Mouse (Mus musculus) gastrocnemius, adult 8-10 months (tissue): ENCODE results near the gene Zkscan3. TPM values are rescaled to one million over a fixed set of nuclear protein-coding genes. Genes with fewer than 3 reads are reported as not detected.

Experiments used
- DNase-seq, 2 experiments: peaks; one replicate each; pipeline ENCODE4 v3.0.0; 2022; ENCODE audit warnings: low spot score in 2 of 2
- total RNA-seq, 4 experiments: library from RNA; stranded (reverse); gene quantifications; 2 replicates each; pipeline ENCODE4 v1.2.4; 2022

Gene Zkscan3
- total RNA-seq: 10 to 100 TPM; 11.5 to 13.3 (median 12.1) TPM

DNA sequence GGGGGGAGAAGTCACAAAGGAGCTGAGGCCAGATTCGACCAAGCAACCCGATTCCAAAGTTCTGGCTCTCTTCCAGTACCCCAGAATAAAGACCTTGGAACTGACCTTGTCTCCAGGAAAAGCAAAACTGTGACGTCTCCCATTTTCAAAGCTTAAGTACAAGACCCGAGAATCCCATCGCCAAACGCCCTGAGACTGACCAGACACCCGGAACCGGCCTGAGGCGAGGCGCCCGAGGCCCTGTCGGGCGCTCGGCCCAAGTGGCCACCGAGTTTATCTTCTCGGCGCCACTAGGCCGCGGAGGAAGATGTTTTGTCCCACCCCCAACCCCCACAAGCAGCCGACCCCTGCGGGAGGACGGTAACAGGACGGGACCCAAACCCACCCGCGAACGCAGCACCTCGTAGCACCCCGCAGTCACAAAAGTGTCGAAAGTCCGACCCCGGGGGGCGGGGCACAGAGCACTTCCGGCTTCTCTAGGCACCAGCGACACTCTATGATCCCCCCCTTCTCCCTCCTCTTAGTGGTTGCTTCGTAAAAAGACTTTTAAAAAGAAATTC, at the start of gene Zkscan3:
Gene Zkscan3 (minus strand): TSS at position 469 of the 560 bp plus-strand sequence.
- DNase-seq: peak; percentile 74

DNA sequence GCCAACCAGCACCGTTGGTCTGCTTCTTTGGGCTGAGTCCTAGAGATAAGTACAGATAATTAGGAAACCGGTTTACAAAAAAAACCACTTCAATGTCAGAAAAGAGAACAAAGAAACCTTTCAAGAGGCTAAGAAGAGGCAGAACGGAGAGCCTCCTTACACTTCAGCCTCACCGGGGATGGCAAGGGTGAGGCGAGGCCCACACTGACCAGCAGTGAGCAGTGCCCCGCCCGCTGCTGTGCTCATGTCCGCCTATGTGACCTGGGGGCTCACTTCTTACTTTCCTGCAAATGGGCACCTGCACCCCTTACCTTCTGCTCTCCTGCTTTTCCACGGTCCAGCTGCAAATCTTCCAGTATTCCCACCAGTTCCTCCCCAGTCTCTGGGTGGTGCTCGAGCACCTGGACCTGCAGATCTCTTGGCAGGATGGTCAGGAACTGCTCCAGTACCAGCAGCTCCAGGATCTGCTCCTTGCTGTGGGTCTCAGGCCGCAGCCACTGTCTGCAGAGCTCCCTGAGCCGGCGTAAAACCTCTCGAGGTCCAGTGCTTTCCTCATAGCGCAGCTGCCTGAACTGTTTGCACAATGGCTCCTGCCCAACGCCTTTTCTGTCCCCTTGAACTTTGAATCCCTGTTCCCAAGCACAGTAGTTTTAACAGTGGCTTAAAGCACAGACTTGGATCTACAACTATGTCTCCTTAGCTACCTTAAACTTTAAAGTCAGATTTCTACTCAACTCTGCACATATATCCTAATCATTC, 45.5 kb upstream of the Zkscan3 start:
- DNase-seq: no peak

DNA sequence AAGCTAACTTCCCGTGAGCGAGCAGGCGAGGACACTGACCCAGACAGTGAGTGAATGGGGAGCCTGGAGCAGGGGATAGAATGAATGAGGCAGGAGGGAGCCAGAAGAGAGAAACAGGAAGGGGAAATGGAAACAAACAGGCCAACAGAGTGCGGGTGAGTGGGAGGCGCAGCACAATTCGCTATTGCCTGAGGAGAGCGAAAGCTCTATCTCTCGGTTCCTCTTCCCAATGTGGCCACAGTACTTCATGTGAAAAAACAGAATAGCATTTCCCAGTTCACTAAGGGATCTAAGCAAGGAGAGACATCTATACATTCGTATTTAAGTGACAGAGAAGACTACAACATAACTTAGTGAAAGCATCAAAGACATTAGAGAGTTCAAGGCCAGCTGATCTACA, 44.2 kb upstream of the Zkscan3 start:
- no peak for DNase-seq

DNA sequence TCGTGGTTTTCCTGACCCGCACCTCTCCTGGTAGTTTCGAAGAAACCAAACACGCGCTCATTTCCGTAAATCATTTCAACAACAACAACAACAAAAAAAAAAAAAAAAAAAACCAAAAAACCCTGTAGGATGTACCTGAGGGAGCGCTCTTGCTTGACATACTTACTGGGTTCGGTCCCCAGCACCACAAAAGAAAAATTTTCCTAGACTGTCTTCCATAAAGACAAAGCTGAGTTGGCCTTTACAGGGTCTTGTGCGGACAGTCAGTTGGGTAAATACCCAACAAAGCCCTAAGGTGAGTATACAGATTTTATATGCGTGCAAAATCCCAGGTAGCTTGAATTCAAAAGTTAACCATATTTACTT, 38.6 kb upstream of the Zkscan3 start:
- no peak for DNase-seq

DNA sequence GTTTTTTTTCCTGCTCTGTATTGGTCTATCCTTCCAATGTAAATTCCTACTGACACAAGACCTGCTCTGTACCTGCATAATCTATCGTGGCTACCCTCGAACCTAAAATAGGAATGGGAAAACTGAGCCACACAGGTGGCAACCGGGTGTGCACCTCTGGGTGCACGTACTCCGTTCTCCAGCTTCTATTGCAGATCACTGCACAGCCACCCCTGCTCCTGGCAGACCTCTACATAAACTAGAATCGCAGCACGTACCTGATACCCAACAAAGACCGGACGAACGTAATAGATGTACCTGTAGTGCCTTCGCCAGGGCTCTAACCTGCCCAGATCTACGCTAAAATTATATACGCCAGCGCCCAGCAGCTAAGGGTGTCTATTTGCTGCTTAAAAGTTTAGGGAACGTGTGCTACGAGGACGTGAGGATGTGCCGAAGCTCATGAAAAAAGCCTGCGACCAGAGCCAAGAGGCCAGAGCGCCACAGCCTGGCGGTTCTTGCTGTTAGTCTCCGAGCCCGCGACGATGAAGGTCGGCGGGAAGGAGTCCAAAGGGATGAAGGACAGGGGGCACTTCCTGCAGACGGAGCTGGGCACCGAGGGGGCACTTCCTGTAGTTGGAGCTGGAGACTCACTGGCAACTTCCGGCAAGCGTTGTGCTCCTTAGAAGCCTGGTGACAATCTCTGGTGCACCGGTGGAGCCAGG, 38.1 kb upstream of the Zkscan3 start, which contains the start of gene Pgbd1:
Gene Pgbd1 (minus strand): TSS at position 556 of the 704 bp plus-strand sequence.
- peak; percentile 20 to 31 for DNase-seq

DNA sequence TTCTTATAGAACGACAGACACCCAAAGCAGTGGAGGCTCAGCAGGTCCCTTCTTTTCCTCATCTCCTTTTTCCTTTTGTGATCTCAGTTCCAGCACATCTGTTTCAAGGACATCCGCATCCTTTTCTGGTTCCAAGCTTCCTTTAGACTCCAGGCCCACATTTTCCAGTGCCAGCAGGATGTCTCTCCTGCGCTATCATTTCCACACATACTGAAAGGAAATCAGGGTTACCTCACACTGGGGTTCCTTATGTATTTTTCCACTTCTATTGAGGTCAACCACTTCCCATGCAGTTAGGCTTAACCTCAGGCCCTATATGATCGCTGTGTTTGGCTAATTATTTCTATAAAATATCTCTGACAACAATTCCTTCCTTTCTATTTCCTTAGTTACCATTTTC, 32.9 kb upstream of the Zkscan3 start:
- DNase-seq: no peak

DNA sequence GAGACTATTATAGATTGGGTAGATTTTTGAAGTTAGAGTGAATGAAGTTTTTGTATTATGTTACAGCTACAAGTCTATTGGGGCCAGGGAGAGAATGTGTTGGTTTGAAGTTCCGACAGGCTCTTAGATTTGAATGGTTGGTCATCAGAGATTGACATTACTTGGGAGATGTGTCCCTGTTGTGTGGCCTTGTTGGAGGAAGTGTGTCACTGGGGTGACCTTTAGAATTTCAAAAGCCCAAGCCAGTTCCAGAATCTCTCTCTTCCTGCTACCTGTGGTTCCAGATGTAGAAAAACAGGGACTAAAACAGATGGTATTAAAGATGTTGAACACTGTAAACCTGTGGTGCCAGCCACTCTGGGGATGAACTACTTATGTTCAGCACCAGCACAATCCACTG, 25.1 kb upstream of the Zkscan3 start:
- no peak for DNase-seq

DNA sequence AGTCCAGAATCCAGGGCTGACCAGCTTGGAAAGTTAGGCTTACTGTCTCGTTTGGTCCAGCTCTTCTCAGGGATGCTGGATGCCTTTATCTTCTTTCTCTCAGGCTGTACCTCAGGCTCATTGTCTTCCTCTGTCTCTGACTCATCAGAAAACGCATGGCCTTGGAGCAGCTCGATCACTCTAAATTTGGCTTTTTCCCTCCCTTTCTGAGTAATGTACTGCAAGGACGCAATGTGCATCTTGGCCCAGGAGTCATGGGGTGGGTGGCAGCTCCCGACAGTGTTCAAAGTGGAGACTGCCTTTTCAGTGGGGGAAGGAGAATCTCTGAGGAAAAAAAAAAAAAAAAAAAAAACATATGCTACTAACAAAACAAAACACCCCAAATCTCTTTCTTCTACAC, 20.7 kb upstream of the Zkscan3 start:
- DNase-seq: no peak

DNA sequence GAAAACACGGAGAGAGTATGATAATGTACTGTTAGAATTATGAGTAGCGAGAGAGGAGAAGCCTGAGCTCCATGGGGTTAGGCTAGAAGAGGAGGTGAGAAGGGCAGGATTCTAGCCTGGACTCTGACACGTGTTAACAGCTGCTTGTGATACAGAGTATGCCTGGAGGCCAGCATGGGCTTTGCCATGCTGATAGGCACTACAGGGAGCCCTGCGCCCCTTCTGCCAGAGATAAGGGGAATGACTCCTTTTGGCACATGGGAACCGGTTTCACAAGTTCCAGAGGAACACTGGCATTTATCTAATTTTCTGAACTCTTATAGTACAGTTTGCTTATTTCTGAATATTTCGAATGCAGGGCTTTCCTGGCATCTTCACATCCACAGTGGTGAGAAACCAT, 16.3 kb upstream of the Zkscan3 start:
- DNase-seq: no peak

DNA sequence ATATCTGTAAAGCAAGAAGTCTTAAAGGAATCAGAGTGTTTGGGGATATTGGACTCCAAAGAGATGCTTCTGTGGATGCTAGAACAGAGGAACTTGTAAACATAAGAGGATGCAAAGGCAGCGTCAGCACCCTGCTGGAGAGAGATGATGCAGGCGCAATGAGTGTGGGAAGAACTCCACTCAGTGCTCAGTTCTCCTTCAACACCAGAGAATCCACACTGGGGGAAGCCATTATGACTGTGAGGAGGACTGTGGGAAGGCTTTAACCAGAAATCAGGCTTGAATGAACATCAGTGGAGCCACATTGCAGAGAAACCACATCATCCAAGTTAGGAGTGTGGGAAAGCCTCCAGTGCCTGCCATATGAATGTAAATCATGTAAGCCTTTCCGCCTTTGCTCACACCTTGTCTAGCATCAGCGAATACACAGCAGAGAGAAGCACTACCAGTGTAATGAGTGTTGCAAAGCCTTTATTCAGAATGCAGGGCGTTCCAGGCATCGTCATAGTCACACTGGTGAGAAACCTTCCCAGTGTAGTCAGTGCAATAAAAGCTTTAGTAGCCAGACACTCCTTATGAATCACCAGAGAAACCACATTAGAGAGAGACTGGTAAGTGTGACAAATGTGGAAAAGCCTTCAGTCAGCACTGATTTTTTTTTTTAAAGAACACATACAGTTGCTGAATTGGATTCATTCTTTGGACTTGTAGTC, 14.9 kb upstream of the Zkscan3 start:
- DNase-seq: no peak

DNA sequence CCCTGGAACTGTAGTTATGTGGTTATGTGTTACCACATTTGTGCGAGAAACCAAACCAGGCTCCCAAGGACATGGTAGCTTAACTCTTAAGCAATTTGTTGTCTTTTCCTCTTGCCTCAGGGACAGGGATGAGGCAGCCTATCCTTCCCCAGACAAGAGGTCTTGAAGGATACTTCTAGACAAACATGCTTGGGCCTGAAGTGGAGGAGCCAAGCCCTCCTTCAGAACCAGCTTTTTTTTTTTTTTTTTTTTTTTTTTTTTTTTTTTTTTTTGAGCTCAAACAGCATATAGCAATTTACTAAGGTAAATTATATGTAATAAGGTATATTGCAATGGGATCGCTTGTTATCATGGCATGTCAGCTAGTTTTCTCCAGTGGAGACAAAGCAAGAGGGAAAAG, 13.2 kb upstream of the Zkscan3 start:
- DNase-seq: no peak

DNA sequence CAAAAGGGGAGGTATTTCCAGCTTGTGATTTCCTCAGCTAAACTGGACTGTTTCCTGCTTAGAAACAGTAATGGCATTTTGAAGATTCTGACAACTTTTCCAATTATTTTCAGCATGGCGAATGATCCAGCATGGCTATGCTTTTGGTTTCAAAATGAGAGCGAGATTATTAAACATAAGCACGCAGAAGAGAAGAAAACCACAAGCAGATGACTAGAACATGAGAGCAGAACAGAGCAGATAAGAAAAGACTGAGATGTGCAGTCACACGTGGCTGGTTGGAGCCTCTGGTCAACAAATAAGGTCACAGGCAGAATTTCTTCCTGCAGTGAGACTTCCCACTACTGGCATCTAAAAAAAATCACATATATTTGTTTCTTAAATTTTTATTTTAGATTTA, 12.7 kb upstream of the Zkscan3 start:
- DNase-seq: no peak

DNA sequence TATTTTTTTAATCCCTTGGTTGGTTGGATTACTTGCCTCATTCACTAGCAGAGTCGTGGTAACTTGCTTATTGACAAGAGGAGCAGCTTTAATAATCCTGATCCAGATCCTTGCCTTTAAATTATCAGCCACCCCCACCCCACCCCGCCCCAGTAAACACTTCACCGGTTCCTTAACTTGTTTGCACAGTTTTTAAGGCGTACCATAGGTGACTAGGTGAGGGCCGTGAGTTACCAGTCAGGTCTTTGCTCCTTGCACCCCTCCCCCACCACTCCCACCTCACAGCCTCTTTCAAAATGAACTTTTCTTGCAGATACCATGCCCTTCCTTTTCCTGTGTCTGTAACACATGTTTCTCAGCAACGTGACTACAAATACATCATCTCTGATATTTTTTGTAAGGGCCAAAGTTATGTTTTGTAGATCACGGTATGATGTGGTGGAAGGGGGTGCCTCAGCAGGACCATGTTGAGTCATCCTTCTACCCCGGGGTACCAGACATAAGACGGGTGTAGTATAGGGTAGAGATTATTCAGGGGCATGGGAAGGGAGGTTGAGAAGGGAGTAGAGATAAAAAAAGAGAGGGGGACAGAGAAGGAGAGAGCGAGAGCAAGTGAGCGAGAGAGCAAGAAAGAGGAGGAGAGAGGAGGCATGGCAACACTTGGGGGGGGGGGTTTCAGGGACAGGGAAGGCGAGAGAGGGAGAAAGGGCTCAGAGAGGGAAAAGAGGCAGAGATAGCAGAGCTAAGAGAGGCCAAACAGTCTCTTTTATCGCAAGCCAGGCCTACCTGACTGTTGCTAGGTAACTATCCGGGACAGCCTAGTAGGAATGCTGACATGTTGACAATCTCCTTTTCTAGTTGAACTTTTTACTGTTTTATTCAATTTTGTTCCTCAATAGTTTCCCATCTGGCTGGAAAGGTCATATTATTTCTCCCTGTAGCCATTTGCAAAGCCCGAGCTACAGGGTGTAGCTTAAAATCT, 12.0 kb upstream of the Zkscan3 start:
- no peak for DNase-seq

DNA sequence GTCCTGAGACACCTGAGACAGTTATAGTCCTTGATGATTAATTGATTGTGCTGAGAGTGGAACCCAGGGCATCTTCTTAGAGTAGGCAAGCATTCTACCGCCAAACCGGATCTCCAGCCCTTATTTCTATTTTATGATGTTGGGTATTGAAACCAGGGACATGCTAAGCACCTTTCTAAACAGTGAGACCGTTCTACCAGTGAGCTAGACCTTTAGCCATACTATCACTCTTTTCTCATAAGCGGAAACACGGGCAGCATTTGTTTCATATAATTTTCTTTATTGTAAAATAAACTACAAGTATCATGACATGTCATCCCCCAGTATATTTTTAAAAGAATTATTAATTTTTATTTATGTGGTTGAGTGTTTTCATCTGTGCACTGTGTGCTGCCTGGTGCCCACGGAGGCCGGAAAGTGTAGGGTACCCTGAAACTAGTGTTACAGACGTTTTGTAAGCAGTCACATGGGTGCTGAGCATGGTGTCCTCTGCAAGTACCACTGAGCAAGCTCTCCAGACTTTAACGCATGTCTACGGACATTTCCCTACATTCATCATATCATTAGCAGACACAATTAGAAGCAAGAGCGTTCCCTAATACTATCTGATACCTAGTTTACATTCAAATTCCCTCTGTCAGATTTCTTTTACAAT, 6.4 kb upstream of the Zkscan3 start:
- no peak for DNase-seq

DNA sequence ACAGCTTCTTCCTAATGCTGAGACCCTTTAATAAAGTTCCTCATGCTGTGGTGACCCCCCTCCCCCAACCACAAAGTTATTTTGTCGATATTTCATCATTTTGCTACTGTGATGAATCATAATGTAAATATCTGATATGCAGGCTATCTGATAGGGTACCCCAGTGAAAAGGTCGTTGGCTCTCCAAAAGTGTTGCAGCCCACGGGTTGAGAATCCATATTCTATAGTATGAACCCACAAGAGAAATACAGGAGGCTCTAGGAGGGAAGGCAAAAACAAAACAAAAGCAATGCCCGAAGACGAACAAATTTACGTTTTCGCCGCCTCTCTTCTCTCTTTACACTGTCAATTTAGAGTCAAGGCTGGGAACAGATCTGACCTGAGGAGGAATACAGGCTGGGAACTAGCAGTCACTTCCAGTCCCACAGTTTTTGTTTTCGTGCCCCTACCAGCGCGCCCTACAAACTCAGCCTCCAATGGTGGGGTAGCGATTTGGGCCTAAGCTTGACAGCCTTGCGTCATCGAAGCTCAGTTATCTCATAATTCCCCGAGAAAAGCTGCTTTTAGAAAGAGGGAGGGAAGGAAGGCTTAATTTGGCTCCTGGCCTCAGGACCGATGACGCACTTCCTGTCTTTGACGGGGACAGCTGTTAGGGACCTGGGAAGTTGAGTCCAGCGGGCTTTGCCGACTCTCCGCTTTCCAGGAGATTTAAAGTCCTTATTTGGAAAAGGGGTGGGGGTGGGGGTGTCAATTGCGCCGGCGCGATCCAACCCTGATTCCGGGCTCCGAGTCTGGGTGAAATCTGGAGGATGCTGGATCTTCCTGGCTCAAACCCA, 5.6 kb upstream of the Zkscan3 start:
- peak; percentile 65 to 76 for DNase-seq

DNA sequence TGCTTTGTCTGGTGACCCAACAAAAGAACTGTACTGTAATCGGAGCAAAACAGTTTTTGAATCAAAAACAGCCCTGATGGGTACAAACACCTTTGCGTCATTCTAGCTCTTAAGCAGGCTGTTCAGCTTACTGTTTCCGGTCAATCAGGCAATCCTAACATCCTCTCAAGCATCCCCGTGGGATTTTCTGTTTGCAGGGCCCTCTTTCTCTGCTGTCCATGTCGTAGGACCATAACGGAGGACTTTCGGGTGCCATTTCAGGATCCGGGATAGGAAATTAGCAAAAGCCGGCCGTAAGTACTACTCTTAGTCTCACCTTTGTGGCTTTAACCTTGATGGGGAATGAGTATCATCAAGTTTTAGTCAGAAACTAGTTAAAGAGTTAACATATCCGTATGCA, 4.8 kb upstream of the Zkscan3 start:
- DNase-seq: no peak

DNA sequence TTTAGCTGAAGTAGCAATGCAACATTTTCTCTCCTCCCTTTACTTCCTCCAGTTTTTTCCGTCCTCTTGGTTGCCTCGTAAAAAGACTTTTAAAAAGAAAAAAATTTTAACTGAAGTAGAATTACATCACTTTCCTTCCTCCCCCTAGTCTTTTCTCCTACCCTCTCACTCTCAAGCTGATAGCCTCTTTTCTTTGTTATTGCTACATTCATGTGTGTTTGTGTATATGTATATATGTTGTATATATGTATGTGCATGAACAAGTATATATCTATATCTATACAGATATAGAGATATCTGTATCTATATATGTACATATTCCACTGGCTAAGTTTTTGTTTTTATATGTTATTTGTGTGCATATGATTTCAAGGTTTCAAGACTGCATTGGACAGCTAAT, 293 bp upstream of the Zkscan3 start:
- no peak for DNase-seq

DNA sequence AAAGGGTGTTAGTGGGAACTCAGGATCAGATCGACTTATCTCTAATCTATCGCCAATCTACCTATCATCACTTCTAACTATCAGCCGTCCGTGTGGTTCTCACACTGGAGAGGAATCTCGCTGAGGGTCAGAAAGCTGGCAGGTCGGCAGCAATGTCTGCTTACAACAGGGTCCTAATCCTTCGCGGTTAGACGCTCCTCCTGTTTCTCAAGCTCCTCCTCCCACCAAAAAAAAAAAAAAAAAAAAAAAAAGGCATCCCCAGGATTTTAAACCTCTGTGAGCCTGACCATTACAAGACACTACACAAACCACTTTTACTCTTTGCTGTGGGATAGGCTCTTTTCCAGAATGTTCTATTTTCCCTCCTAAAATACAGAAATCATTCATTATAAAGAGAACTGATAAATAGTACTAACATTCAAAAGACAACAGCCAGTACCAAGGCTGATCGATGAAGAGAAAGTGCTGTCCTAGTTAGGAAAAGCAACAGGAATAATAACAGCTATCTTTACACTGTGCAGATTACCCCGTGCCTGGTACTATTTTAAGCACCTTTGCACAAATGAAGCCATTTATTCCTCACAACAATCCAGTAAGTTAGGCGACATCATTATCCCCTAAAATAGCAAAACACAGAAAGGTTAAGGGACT, 794 bp downstream of the Zkscan3 start:
- no peak for DNase-seq

DNA sequence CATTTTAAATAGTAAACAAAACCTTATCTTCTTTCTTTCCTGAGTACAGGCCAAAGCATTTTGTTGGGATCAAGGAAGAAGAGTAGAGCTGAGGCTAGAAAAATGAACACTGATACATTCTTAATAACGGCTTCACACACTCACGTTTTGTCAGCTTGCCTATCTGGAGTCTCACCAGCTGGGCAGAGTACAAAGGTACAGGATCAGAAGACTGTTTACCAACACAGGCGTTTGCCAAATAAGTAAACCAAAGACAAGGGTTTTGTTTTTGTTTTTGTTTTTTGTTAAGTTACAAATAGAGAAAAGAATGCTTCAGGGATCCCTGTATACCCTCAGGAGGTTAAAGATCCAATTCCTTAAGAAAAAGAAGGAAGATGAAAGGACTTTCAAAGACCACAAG, 1.4 kb downstream of the Zkscan3 start:
- DNase-seq: no peak
